Mouse (Mus musculus): ENCODE measurements around the gene Vav3. TPM values are rescaled to one million over a fixed set of nuclear protein-coding genes. Genes with fewer than 3 reads are reported as not detected.

Vav3 gene
- total and polyA plus RNA-seq, 3 experiments: 1.7 to 5.0 (median 4.4) TPM

- H3K4me3 ChIP-seq: no peak overlapping the region
- 87% methylated on average over 7 of the region's 7 CpGs for WGBS
- intact Hi-C loops (cut with DNase I): no loop called here
- no peaks in the 10 kb centered on the region for H3K27me3 ChIP-seq (ENCODE audit: control insufficient read depth, insufficient read depth, low read length)
- H3K27ac ChIP-seq: no peak overlapping the region
- no peak overlapping the region for H3K9ac ChIP-seq (ENCODE audit: low read depth, low read length)
- no peaks in the 10 kb centered on the region for H3K36me3 ChIP-seq (ENCODE audit: control insufficient read depth, insufficient read depth, low read length)
- H3K4me1 ChIP-seq (ENCODE audit: control insufficient read depth, insufficient read depth, low read length): no peaks in the 10 kb centered on the region
- H3K79me2 ChIP-seq (replicated peaks; ENCODE audit: control insufficient read depth, insufficient read depth, low read length): no peaks in the 10 kb centered on the region
- TF ChIP-seq EP300 (IDR thresholded peaks at IDR 0.05; ENCODE audit: insufficient read depth, low read depth, low read length) (no peak), POLR2A (IDR thresholded peaks at IDR 0.05; ENCODE audit: insufficient read depth, low read depth, low read length) (no peak), CTCF (IDR thresholded peaks at IDR 0.05) (no peak)
- DNase-seq: no peak
These were observed 371.3 kb downstream of the Vav3 start for GRCm38 (mm10) chr3:109711751-109712150.

- H3K27me3 ChIP-seq (ENCODE audit: control insufficient read depth, insufficient read depth, low read length): no peaks in the 10 kb centered on the region
- no peak overlapping the region for H3K27ac ChIP-seq
- no peaks in the 10 kb centered on the region for H3K36me3 ChIP-seq (ENCODE audit: control insufficient read depth, insufficient read depth, low read length)
- intact Hi-C loops (cut with DNase I): no loop called here
- no peak overlapping the region for H3K4me3 ChIP-seq
- DNase-seq: no peak
- TF ChIP-seq POLR2A (IDR thresholded peaks at IDR 0.05; ENCODE audit: insufficient read depth, low read depth, low read length) (no peak), EP300 (IDR thresholded peaks at IDR 0.05; ENCODE audit: insufficient read depth, low read depth, low read length) (no peak), CTCF (IDR thresholded peaks at IDR 0.05) (no peak)
- H3K9ac ChIP-seq (ENCODE audit: low read depth, low read length): no peak overlapping the region
- no peaks in the 10 kb centered on the region for H3K4me1 ChIP-seq (ENCODE audit: control insufficient read depth, insufficient read depth, low read length)
- H3K79me2 ChIP-seq (replicated peaks; ENCODE audit: control insufficient read depth, insufficient read depth, low read length): no peaks in the 10 kb centered on the region
These were observed 374.0 kb downstream of the Vav3 start for GRCm38 (mm10) chr3:109714476-109714875.

- Histone ChIP-seq H3K27ac (no peak overlapping the region), H3K9ac (ENCODE audit: low read depth, low read length) (no peak overlapping the region), H3K4me3 (no peak overlapping the region), H3K79me2 (replicated peaks; ENCODE audit: control insufficient read depth, insufficient read depth, low read length) (no peaks in the 10 kb centered on the region), H3K36me3 (ENCODE audit: control insufficient read depth, insufficient read depth, low read length) (no peaks in the 10 kb centered on the region), H3K27me3 (ENCODE audit: control insufficient read depth, insufficient read depth, low read length) (no peaks in the 10 kb centered on the region), H3K4me1 (ENCODE audit: control insufficient read depth, insufficient read depth, low read length) (no peaks in the 10 kb centered on the region)
- no peak for DNase-seq
- TF ChIP-seq CTCF (IDR thresholded peaks at IDR 0.05) (no peak), POLR2A (IDR thresholded peaks at IDR 0.05; ENCODE audit: insufficient read depth, low read depth, low read length) (no peak), EP300 (IDR thresholded peaks at IDR 0.05; ENCODE audit: insufficient read depth, low read depth, low read length) (no peak)
- 90% methylated on average over 3 of the region's 3 CpGs for WGBS
- intact Hi-C loops (cut with DNase I): no loop called here
These were observed 381.3 kb downstream of the Vav3 start for GRCm38 (mm10) chr3:109721753-109722152.

GRCm38 (mm10) chr3:109726776-109727175, 386.3 kb downstream of the Vav3 start:
- no peaks in the 10 kb centered on the region for H3K36me3 ChIP-seq (ENCODE audit: control insufficient read depth, insufficient read depth, low read length)
- WGBS: 68% methylated on average over 1 of the region's 1 CpGs
- intact Hi-C loops (cut with DNase I): no loop called here

GRCm38 (mm10) chr3:109731592-109732230, 391.3 kb downstream of the Vav3 start:
- no peaks in the 10 kb centered on the region for H3K79me2 ChIP-seq (replicated peaks; ENCODE audit: control insufficient read depth, insufficient read depth, low read length)
- no peak overlapping the region for H3K4me3 ChIP-seq
- H3K36me3 ChIP-seq (ENCODE audit: control insufficient read depth, insufficient read depth, low read length): no peaks in the 10 kb centered on the region
- H3K27me3 ChIP-seq (ENCODE audit: control insufficient read depth, insufficient read depth, low read length): no peaks in the 10 kb centered on the region; the same call in 1 of the 2 replicates
- no peak for TF ChIP-seq EP300 (IDR thresholded peaks at IDR 0.05; ENCODE audit: insufficient read depth, low read depth, low read length)
- TF ChIP-seq CTCF (IDR thresholded peaks at IDR 0.05): no peak
- TF ChIP-seq POLR2A (IDR thresholded peaks at IDR 0.05; ENCODE audit: insufficient read depth, low read depth, low read length): no peak
- 72% methylated on average over 5 of the region's 5 CpGs for WGBS
- H3K27ac ChIP-seq: no peak overlapping the region
- no peak overlapping the region for H3K9ac ChIP-seq (ENCODE audit: low read depth, low read length)
- no peak for DNase-seq
- intact Hi-C loops (cut with DNase I): no loop called here
- H3K4me1 ChIP-seq (ENCODE audit: control insufficient read depth, insufficient read depth, low read length): no peaks in the 10 kb centered on the region

More at GRCm38 (mm10) chr3:109726776-109727175, 386.3 kb downstream of the Vav3 start:
- no peak overlapping the region for H3K4me3 ChIP-seq
- H3K27ac ChIP-seq: no peak overlapping the region
- no peaks in the 10 kb centered on the region for H3K4me1 ChIP-seq (ENCODE audit: control insufficient read depth, insufficient read depth, low read length)
- H3K27me3 ChIP-seq (ENCODE audit: control insufficient read depth, insufficient read depth, low read length): no peaks in the 10 kb centered on the region
- H3K79me2 ChIP-seq (replicated peaks; ENCODE audit: control insufficient read depth, insufficient read depth, low read length): no peaks in the 10 kb centered on the region
- no peak overlapping the region for H3K9ac ChIP-seq (ENCODE audit: low read depth, low read length)
- no peak for DNase-seq
- TF ChIP-seq CTCF (IDR thresholded peaks at IDR 0.05): no peak
- TF ChIP-seq POLR2A (IDR thresholded peaks at IDR 0.05; ENCODE audit: insufficient read depth, low read depth, low read length): no peak
- TF ChIP-seq EP300 (IDR thresholded peaks at IDR 0.05; ENCODE audit: insufficient read depth, low read depth, low read length): no peak

- intact Hi-C loops (cut with DNase I): no loop called here
- TF ChIP-seq POLR2A (IDR thresholded peaks at IDR 0.05; ENCODE audit: insufficient read depth, low read depth, low read length) (no peak), EP300 (IDR thresholded peaks at IDR 0.05; ENCODE audit: insufficient read depth, low read depth, low read length) (no peak), CTCF (IDR thresholded peaks at IDR 0.05) (peak; percentile 66)
- H3K27me3 ChIP-seq (ENCODE audit: control insufficient read depth, insufficient read depth, low read length): no peaks in the 10 kb centered on the region; the same call in 1 of the 2 replicates
- no peak for DNase-seq
- no peaks in the 10 kb centered on the region for H3K36me3 ChIP-seq (ENCODE audit: control insufficient read depth, insufficient read depth, low read length)
- WGBS: 43% methylated on average over 10 of the region's 10 CpGs
- no peak overlapping the region for H3K4me3 ChIP-seq
- no peaks in the 10 kb centered on the region for H3K79me2 ChIP-seq (replicated peaks; ENCODE audit: control insufficient read depth, insufficient read depth, low read length)
- H3K9ac ChIP-seq (ENCODE audit: low read depth, low read length): no peak overlapping the region
- H3K27ac ChIP-seq: no peak overlapping the region
- no peaks in the 10 kb centered on the region for H3K4me1 ChIP-seq (ENCODE audit: control insufficient read depth, insufficient read depth, low read length)
These were observed 392.1 kb downstream of the Vav3 start for GRCm38 (mm10) chr3:109732327-109733182.

Other genes with a start within 250 kb of the Vav3 start
- 1 to 10 TPM; 5.7 to 7.4 TPM for gene Slc25a24, start 217.5 kb upstream of the Vav3 start, total RNA-seq (2021)
- 1.9 and 3.3 TPM in 2 replicates for gene Slc25a24, start 217.5 kb upstream of the Vav3 start, polyA plus RNA-seq (2012; rRNA removed)